Mouse (Mus musculus): ENCODE results near the gene Tspyl3. TPM values are rescaled to one million over a fixed set of nuclear protein-coding genes. Genes with fewer than 3 reads are reported as not detected.
"Not testable (repeated sequence)": the region's sequence is repeated elsewhere in the genome, so short reads cannot be mapped to it uniquely, and the experiment has no call there.

The Tspyl3 gene
- total RNA-seq (2021) = 1 to 10 TPM; 2.7 to 3.0 TPM

DNA sequence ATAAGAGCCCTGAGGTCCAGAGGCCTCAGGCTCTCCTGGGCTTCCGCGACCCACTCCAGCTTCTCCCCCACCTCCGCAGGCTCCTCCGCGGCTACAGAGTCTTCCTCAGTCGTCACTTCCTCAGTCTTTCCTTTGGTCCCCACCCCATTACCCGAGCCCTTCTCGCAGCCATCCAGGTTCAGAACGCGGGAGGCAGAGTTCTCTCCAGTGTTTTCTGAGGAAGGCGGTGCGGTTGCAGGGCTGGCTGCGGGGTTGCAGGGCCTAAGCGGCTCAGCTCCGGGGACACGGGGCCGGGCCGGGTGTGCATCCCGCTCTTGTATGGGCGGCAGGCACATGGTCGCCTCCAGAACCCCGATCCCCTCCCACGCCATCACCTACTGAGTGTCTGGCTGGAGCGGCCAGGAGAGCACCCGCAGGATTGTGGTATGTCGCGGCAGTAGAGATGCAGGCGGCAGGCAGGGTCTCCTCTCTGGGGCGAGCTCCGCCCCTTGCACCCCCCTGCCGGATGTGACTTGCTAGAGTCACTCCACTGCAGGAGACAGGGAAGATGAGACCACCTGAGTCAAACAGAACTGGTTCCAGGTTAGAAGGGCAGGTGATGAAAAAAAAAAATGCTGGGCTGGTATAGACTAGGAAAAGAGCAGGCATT is at the start of gene Tspyl3:
Gene Tspyl3 (minus strand): TSS at position 496 of the 649 bp plus-strand sequence.
- peak; percentile 38 for DNase-seq

DNA sequence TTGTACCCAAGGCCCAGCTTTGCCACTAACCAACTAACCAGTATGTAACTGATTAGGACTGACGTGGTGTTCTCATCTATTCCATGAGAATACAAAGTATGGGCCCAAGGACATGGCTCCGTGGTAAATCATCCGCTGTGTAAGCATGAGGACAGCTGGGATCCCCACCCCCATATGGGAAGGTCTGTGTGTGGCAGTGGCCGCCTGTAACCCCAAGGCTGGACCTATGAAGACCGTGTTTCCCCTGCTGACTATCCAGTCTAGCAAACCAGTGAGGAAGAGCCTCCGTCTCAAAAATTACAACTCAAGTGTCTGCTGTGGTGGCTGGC is 49.6 kb upstream of the Tspyl3 start:
- no peak for DNase-seq

DNA sequence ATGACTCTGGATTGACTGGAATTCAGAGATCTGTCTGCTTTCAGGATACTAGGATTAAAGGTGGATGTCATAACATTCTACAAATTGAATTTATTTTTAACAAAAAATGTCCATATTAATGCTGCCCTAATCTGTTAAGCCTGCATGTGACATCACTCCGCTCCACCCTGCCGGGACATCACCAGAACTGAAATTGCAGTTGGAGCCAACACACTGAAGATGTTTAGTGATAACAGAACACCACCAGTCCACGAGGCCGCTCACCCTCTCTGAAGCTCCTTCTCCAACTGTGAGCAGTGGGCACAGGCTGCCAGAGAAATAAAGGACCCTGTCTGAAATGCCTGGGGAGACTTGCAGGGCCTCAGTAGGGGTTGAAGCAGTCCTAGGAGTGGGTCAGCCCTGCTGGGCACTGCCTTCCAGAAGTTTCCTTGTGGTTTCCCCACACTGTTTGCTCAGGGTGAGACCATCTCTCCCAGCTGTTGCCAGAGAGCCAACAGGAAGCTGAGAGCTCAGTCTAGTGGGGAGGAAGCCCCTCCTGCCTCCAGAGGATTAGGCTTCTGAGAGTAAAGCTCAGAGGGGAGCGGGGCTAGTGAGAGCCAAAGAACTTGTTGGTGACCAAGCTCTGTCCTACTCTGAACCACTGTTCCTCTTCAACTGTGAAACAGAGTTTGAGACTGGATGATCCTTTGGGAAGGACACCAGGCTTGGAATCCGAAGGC is 49.1 kb upstream of the Tspyl3 start:
- not testable (repeated sequence) for DNase-seq

DNA sequence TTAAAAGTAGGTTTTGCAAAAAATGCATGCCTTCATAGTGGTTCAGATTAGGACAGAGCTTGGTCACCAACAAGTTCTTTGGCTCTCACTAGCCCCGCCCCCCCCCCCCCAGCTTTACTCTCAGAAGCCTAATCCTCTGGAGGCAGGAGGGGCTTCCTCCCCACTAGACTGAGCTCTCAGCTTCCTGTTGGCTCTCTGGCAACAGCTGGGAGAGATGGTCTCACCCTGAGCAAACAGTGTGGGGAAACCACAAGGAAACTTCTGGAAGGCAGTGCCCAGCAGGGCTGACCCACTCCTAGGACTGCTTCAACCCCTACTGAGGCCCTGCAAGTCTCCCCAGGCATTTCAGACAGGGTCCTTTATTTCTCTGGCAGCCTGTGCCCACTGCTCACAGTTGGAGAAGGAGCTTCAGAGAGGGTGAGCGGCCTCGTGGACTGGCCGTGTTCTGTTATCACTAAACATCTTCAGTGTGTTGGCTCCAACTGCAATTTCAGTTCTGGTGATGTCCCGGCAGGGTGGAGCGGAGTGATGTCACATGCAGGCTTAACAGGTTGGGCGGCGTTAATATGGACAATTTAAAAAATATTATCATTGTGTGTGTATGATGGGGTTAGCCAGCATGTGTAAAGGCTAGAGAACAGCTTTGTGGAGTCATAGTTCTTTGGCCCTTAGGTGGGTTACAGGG is 45.1 kb upstream of the Tspyl3 start:
- DNase-seq = not testable (repeated sequence)

DNA sequence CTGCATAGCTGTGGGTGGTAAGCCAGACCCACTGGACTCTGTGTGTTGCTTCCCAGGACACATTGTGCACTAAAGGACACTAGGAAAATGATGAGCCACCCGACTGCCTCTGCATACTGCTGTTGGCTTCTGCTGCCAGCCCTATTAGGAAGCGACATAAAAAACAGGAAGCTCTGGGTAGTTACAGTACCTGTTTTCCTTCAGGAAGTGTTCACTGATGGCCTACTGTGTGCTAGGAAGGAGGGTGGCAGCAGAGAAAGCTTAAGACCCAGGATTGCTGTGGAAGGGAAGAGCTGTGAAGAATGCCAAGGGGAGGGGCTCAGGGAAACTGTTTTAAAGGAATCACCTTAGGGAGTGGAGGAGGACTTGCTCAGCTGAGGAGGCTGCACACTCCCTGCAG is 42.1 kb upstream of the Tspyl3 start:
- no peak for DNase-seq

DNA sequence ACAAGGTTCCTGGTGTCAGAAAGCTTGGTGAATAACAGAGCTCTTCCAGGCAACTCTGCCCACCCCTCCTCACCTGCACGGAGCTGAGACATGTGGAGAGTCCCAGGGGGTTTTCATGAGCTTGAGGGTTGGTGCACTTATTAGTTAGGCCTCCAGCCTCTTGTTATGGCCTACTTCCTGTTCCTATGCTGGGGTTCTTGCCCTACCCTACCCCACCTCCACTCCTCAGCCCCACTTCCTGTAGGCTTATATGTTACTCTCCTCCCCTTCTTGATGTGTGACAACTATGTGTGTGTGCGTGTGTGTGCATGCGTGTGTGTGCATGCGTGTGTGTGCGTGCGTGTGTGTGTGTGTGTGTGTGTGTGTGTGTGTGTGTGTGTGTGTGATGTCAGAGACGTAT is 37.8 kb upstream of the Tspyl3 start:
- DNase-seq = no peak

DNA sequence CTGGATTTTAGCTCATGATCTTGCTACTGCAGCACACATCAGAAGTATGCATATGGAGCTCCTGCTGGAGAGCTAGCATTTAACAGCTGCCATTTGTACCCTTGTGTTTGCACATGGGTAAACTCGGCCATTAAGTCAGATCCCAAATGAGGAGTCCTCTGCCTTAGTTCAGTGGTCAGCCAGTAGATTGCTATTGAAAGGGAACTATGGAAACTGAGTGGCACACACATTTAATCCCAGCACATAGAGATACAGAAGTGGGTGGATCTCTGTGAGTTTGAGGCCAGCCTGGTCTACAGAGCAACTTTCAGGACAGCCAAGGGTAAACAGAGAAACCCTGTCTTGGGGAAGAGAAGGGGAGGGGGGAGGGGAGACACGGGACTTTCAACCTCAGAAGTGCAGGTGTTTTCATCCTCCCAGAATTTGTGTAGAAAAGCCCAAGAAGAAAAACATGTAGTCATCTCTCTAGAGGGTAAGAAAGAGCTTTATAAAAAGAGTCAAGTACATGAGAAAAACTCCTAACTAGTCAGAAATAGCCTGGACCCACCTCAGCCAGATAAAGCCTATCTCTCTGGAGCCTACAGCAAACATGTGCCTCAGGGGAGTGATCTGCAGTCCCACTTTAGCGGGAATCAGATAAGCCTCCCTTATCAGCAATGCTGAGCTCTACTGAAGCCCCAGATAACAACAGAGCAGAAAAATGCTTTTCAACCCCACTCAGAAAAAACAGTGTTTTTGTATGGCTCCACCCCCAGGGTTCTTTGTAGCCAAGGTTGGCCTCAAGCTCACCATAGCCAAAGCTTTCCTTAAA is 34.8 kb upstream of the Tspyl3 start:
- no peak for DNase-seq

DNA sequence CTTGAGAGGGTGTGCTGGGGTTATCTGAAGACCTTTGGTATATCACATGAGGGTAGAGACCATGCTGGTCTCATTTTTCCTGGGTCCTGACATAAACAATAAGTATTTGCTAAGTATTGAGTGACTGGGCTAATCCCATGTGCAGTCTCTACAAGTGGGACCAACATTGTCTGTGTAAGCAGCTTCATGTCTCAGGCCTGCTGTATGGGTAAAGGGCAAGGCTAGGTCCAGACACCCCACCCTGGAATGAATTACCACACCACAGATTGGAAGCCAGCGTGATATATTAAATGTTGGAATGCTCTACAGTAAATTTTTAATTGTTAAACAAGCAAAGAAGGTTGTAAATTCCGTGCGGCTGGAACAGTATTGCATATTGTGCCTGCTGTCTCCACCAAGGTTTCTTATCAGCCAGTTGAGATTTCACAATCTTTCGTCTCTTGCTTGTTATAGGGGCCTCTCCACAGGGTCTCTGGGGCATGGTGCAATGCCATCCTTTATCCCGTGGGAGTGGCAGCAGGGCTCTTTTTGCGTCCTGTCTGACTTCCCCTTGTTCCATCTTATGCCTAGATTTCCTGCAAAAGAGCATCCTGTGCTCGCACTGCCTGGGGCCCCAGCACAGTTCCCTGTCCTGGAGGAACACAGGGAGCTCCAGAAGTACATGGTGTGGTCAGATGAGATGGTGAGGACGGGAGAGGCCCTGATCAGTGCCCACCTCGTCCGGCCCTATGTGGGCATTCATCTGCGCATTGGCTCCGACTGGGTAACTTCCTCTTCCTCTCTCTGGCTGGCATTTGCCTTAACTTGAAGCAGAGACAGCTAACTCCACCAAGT is 34.0 kb upstream of the Tspyl3 start:
- DNase-seq = no peak

DNA sequence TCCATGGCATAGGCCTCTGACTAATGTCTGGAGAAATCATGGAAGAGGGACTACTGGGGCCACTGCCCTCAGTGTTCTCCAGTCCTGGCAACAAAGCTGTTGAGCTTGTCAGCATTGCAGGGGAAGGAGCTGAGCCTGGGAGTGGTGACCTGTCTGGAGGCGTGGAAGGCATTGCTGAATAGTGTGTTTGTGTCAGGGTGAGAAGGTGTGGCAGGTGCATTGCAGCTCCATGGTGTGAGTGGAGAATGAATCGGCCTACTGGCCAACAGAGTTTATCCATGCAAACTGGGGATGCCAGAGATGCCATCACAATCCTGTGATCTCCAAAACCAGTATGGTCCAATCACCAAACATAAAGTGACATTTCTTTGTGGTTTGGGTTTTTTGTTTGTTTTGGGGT is 31.4 kb upstream of the Tspyl3 start:
- DNase-seq = no peak

DNA sequence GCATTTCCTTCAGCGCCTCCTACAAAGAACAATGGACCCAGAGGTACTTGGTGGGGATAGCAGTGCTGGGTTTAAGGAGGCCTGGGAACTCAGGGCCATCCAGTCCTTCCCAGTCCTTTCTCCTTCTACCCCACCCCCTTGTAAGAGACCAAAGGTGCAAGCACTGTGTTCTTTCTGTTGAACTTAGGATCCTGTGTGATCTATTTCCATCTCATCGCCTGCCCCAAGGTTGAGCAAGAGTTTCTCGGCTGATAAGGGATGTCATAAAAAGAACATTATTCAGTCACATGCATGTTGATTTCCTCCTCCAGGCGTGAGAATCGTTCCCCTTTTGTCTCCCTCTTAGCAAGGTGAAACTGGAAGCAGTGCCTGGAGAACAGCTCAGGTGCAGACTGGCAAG is 24.5 kb upstream of the Tspyl3 start:
- DNase-seq = no peak

DNA sequence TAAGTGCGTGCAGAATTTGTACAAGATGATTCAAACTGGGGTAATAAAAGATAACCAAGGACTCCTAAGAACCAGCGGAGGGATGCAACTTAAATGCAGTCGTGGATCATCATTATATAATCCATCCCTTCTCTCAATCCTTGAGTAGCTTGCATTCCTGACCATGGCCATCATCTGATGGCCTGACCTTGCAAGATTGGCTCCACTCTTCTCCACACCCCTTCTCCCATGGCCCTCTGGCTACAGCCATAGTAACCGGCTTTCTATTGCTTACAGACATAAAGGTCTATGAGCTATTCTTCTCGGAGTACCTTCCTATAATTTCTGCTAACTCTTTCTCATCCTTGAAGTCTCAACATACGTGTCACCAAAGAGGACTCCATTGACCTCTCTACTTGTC is 16.9 kb upstream of the Tspyl3 start:
- no peak for DNase-seq

DNA sequence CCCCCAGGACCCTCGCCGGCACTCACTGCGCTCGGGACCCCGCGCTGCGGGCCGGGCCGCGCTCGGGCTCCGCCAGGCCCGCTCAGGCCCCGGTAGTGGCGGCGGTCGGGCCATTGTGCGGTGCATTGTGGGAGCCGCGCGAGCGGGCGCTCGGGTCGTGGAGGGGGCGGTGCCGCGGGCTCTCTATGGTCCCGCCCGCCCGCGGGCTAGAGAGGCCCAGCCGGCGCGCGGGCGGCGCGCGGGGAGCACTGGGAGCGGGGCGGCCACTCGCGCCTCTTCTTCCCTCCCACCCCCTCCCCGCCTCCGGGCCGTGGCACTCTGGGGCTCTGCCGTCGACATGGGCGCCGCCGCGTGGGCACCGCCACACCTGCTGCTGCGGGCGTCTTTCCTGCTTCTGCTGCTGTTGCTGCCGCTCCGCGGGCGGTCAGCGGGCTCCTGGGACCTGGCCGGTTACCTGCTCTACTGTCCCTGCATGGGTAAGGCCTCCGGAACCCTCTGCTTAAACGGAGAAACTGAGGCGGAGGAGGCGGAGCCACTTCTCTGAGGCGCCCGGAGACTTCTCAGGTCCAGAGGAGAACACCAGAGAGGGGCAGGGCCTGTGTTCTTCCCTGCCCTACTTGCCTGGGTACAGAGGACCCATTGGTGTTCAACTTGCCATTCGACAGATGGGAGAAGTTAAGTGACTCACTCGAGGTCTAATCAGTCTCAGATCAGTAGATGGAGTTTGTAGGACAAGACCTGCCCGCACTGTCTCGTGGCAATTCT is 16.2 kb upstream of the Tspyl3 start, which contains the start of the genes Plagl2 and Pofut1:
Gene Plagl2 (minus strand): TSS at position 177 of the 765 bp plus-strand sequence.
Gene Pofut1 (plus strand): TSS at position 284 of the 765 bp plus-strand sequence.
- peak; percentile 91 for DNase-seq

DNA sequence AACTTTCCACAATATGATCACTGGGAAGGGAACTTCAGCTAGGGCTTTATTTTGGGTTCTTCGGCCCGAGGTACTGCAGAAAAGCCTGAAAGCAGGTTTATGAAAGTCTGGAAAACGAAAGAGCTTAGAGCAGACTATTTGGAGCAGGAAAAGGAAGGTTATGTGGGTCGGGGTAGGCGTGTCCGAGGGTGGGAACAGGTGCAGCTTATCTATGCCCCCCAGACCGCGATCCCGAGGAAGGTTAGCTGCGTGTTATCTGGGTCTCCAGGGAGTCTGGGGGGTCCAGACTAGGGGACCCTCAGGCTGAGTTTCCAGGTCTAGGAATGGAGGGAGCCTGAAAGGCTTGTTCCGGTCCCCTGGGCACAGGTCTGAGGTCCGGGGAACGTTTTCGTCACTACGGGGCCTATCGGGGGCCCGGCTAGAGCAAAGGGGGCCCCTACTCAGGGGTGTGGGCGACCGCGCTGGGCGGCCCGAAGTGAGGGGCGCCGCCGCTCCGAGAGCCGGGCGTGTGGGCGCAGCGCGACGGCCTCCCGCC is 15.5 kb upstream of the Tspyl3 start:
- no peak for DNase-seq

DNA sequence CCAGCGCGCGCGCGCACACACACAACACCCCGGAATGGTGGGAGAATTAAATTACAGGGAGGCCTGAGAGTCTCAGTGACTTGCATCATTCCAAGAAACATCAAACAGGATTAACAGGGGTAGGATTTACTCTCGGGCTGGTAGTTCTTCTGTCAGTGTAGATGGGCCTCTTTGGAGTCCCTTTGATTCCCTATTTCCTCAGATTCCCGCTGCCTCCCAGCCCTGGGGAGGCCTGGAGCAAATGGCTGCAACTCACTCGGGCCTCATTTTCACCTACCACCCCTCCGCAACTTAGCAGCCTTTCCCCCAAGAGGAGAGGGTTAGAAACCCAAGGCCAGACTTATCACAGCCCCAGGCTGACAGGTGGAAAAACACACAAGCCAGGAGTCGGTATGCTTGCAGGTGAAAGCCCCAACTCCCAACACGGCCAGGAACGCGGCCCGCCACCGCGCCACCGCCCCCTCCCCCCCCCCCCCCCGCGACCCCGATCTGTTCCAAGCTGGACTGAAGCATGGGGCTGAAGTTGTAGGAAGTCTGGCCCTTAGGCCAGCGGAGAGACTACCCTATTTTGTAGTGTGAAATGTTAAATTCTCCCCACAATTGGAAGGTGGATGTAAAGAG is 14.7 kb upstream of the Tspyl3 start:
- DNase-seq = no peak

DNA sequence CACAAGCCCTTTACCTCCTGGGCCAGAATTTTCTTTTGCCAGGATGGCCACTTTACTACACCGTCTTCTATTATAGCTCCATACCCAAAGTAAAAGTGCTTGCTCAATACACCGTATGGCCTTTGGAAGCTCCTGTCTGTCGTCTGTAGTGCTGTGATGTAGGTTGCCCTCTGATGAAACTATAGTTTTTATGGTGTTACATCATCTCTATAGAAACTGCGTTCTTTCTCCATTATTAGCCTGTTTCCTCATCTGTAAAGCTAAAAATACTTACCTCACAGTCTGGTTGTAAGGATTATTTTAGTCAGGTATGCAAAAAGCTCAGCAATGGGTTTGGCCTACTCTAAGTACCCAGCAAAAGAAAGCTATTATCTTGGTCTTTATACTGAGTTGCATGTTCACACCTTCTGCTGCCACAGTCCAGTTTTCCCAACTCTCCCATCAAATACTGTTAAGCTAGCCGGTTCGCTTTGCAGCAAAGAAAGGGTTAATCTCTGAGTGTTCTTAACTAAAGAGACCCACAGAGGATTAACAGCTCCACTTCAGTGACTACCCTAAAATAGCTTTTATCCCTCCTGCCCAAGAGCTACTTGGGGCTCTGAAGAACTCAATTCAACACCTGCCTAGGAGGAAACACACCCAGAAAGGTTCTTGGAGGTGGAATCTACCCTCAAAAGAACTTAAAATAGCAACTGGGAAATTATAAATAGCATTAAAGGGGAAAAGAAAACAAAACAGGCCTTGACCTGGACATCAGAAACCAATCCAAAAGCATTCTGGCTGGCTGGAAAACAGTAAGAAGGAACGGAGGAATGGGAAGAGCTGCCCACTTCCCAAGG is 14.0 kb upstream of the Tspyl3 start:
- no peak for DNase-seq

DNA sequence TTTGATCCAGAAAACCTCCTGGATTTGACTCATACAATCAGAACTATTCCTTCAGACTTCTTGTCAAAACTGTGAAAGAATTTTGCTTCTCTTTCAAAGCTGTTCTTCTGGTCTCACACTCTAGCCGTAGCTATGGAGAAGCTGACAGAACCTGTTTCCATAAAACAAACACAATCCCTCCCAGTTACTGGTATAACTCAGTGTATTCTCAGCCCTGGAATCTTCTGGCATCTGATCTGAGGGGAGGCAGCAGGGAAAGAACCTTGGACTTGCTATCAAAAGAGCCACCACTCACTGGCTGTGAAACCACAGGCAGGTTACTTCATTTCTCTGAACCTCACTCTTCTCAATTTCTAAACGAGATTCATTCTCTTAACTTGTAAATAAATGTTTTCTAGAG is 13.2 kb upstream of the Tspyl3 start:
- no peak for DNase-seq

DNA sequence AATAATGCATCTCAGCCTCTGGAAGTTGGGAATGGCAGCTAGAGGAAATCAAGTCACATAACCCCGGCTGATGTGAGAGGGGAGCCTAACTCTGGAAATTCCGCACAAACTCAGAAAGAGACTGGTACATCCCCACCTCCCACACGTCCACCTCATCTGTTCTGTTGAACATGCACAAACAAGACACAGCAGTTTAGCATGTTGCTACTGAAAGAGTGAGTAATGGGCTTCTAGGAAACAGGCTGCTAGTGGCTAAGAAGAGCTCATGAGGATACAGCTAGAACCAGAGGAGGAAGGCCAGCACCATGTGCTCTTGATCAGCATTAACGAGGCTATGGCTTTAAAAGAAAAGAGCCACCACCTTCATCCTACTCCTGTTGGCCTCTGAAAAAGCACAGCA is 12.7 kb upstream of the Tspyl3 start:
- DNase-seq = no peak

DNA sequence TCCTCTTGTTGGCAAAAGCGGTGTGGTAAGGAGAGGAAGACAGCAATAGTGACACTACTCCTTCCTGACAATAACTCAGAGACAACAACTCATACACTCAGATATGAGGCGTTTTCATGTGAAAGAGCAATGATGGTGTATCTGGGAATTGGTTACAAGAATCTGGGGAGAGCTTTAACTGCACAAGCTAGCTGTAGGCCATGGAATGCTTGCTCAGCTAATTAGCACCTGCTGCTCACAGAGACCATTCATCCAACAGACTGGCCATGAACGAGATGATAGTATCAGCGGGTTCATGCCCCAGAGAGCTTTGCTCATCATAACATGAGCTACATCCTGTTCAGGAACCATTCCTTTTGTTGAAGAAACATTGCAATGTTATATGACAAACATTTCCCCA is 12.0 kb upstream of the Tspyl3 start:
- DNase-seq = no peak

DNA sequence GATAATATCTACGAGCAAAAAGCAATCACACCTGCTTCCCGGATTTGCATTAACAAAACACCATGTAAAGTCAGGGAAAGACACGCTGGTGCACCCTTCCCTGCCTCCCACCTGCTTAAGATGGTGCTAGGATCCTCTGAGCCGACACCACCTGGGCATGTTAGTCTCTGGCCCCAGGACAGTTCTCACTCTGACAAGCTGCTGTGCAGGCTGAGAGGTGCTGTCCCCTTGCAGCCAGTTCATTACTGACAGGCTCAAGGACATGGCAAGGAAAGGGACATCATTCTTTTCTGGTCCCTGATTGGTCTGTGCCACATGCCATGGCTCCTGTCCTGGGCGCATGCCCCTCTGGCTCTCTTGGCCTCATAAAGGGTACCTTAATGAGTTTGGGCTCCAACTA is 3.3 kb upstream of the Tspyl3 start:
- DNase-seq = no peak
